Mouse (Mus musculus): ENCODE results near the gene Fam228b.
"Not testable (repeated sequence)": the region's sequence is repeated elsewhere in the genome, so short reads cannot be mapped to it uniquely, and the experiment has no call there.

Fam228b gene

DNA sequence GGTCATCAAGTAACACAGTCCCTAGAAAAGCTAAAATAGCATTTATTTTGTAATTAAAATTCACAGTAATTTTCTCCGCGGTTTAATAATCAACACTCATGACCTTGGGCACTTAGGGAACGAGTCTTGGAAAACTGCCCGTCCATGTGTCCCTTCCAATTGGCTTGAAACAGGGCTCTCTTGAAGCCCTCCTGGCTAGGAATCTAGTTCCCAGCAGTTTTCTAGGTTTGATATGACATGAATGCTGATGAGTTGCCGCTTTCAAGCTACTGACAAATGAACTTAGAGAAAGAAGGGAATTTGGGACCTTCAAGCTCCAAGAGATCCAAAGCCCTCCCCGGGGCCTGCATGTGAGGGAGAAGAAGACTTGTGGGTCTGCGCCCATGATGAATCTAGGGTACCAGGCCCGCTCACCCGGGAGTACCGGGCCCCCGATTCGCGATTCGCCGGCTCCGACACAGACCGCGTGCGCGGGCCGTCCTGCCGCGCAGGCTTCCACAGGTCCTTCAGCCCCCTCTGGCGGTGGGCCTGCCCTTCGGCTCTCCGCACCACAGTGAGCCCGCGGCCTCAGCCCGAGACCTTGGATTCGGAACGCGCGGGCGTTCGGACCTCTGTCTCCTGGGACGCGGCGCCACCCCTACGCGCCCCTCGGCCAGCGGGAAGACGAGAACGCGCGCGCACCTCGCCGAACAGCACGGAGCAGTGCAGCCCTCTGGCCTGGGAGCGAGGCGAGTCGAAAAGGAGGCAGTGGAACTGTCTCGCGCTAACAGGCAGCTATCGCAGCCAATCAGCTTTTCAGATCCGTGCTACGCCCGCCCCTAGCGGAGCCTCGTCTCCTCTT, at the start of gene Fam228b, which contains the start of gene Pfn4:
TSS of gene Fam228b (minus strand) at position 776 of the 841 bp plus-strand sequence.
TSS of gene Pfn4 (plus strand) at position 531 of the 841 bp plus-strand sequence.
- peak; percentile 96 for DNase-seq (ENCODE audit: low read depth)

DNA sequence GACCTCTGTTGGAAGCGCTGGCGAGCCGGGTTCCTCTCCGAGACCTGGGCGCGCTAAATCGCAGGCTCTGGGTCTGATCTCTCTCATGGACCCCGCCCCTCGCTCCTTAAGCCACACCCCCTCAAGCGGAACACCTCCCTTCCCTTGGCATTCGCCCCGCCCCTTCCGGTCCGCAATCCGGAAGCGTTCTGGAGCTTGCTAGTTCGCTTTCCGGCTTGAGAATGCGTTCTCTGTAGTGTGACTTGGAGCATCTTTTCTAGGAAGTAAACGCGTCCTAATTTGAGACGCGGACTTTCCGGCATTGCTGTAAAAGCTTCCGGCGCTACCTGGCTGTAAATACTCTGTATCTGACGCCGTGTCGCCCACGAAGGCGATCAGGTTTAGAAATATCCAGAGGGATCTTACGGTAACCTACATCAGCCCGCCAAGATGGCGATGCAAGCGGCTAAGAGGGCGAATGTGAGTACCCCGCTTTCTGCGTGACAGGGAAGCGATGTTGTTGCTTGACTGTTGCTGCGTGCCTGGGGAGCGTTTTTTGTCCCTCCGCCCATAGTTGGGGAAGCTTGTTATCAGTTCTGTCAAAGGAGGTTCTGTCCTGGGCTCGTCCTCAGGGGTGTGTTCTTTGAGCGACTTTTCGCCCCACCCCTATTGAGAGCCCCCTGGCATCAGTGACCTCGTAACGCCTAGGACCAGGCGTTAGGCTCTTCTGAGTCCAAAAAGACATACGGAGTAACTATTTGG, 48.5 kb upstream of the Fam228b start, which contains the start of gene Sf3b6:
TSS of gene Sf3b6 (plus strand) at position 184 of the 741 bp plus-strand sequence.
- peak; percentile 99 for DNase-seq (ENCODE audit: low read depth)

DNA sequence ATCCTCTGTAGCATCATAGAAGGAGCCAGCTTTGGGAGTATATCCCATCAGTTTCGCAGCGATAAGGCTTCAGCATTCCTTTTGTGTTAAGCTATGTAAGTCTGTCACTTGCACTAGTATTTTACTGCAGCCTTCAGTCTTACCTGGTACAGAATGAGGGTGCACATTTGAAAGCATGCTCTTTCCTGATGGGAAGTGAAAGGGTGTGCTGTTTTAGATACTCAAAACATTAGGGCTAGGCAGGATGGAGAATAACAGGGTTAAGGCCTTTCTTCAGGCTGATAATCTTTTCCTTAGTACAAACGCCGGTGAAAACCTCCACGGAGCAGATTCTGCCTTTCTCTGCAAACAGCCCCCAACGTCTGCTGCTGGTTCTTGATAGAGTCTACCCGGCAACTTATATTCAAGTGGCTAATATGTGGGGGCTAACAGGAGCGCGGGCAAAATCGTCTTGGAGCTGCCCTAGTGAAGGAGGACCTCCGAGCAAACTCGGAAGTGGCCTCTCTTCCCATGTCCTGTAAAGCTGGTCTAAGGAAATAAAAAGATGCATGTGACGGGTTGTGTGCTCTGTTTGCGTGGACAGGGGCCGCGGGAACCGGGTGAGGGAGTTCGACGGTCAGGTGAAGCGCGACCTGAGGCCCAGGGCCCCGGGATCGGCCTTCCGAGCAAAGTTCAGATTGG, 47.8 kb upstream of the Fam228b start:
- DNase-seq (ENCODE audit: low read depth), result no peak

DNA sequence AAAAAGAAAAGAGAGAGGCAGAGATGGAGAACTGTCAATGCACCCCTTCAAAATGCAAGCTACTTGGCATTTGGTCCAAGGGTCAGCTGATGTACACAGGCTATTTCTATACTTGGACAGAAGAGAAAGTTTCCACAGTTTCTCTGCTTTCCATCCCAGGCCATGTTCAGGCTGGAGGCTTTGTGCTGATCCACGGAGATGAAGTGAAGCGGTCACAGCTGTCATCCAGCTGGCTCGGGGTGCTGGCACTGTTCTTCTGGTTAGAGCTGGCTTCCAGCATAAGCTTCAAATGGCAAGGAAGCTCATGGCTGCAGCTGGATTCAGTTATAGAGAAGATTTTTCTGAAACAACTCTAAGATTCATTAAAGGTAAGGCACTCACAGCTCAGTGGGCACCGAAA, 44.6 kb upstream of the Fam228b start:
- no peak for DNase-seq (ENCODE audit: low read depth)

DNA sequence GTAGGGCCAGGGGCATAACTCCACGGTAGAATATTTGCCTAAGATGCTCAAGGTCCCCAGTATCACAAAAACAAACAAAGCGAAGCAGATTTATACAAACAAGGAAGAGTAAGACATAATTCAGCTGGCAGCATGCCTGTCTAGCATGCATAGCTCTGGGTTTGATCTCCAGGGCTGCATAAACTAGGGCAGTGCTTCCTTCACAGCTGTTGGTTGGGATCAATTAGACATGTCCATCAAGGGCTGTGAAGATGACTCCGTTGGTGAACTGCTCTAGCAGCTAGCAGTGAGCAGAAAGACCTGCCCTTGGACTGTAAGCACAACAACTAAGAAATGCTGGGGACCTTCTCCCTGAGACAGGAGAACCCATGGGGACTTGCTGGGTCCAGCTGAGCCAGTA, 42.6 kb upstream of the Fam228b start:
- DNase-seq (ENCODE audit: low read depth), result no peak

DNA sequence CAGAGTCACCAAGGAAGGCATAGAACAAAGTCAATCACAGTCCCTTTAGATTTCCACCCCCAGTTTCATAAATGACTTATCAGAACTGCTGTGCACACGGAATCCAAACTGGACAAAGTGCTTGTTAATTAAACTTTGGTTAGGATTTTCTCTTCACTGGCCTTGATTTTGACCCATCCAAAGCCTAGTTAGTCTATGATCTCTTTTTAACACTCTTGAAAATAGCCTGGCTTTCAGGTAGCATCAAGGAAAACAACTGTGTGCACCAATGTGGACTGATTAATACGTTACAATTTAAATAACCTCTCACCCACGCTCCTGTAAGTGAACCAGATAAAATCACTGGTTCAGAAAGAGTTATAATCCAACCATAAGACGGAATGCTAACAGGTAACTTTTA, 42.0 kb upstream of the Fam228b start:
- DNase-seq (ENCODE audit: low read depth), result no peak

DNA sequence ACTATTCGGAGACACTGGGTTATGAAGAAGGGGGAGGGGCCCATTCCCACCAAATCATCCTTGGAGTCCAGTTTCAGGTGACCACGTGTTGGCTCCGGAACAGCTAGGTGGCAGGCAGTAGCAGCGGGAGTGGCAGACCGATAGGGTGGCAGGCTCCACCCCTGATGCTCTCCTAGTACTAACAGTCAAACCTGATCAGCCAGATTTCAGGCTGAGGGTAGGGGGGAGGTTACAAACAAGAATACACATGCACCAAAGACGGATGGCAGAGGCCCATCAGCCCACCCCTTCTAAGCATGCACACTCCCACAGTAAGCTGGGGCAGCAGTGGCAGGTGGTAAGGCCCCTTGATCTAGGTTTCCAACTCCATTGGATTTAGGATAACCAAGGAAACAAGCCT, 28.4 kb upstream of the Fam228b start:
- not testable (repeated sequence) for DNase-seq (ENCODE audit: low read depth)

DNA sequence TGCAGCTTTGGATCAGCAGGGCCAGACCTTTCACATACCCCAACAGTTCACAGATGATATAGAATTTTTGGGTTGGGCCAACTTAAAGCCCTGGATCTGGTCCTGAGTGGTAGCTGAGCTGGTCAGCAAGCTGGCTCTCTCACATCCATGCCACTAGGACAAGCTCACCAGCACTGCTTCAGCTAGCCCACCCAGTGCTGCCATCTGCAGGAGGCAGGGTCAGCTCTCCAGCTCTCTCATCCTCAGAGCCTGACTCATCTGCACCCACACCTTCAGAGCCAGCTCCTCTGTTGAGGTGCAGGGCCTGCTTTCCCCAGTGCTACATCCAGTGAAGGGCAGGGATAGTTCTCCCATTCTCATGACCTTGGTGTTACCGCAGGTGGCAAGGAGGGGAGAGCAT, 24.7 kb upstream of the Fam228b start:
- no peak for DNase-seq (ENCODE audit: low read depth)

DNA sequence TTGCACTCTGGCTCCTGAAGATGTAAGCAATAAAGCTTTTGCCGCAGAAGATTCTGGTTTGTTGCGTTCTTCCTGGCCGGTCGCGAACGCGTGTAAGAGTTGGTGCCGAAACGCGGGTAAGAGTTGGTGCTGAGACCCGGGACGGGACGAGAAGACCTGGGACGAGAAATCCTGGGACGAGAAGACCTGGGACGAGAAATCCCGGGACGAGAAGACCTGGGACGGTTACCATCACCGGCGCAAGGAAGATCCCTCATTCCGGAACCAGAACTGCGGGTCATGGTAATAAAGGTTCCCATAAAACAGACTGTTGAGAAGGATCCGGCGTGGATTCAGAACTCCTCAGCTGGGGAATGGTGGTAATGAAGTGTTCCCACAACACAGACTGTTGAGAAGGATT, 19.1 kb upstream of the Fam228b start:
- DNase-seq (ENCODE audit: low read depth), result not testable (repeated sequence)

DNA sequence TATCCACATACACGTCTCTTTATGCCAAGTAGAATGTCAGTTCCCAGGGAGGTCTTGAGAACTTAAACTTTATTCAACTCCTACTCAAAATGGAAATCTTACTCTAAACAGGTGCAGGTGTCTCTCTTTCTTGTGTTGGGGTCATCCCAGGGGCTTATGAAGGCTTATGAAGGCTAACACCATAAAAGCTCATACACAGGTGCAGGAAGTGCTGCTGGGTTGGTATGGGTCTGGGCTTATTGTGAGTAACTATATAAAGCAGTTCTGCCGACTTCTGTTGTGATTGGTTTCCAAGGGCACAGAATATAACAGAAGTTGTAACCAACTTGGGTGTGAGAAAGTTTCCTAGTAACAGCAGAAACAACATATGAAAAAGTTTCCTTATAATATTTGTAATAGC, 15.4 kb upstream of the Fam228b start:
- DNase-seq (ENCODE audit: low read depth), result no peak

DNA sequence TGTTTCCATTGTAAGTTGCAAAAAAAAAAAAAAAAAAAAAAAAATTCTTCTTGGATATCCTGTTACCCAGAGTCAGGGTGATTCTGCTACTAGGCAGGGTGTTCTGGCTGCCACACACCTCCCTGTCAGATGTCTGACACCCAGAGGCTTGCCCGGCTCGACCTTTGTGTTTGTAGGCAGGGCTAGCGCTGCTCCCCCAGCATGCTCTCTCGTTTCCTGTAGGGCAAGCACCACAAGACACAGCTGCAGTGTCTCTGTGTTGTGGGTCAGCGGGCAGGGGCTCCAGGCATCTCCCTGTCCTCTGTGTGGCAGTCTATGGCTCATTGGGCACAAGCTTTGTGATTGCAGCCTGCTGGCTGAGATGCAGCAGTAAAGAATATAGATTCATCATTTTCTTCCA, 14.5 kb upstream of the Fam228b start:
- DNase-seq (ENCODE audit: low read depth), result no peak

DNA sequence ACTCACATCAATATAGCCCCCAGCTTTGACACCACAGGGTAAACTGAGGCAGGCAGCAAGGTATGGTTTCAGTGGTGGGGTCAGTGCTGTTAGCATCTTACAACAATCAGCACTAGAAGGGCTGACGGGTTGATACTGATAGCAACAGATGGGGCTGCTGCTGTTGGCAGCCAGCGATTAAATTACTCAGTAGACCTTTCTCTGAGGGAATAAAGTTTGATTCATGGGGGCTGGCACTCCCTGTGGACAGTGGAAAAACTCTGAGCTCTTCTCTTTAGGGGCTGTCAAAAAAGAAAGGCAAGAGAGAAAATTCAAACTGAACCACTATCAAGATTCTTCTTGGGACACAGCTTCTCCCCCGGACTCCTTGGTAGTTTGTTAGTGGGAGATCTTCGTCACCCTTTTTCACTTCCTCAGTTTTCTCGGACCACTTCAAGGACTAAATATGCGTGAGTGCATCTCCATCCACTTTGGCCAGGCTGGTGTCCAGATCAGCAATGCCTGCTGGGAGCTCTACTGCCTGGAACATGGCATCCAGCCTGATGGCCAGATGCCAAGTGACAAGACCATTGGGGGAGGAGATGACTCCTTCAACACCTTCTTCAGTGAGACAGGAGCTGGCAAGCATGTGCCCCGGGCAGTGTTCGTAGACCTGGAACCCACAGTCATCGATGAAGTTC, 12.8 kb upstream of the Fam228b start:
- DNase-seq (ENCODE audit: low read depth), result not testable (repeated sequence)

DNA sequence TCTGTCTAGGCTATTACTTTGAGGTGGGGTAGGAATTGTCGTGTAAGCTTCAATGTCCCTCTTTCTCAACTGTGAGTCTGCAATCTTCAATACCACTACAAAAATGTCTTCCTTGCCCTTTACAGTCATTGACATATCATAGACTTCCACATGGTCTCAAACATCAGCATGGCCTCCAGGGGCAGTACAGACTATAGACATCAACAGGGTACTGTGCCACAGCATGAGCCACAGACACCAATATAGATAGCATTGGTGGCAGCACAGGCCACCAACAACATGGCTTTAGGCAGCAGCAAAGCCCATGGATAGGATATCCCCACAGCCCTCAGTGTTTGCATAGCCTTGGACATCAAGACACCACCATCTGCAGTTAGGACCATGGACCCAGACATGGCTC, 12.2 kb upstream of the Fam228b start:
- no peak for DNase-seq (ENCODE audit: low read depth)

DNA sequence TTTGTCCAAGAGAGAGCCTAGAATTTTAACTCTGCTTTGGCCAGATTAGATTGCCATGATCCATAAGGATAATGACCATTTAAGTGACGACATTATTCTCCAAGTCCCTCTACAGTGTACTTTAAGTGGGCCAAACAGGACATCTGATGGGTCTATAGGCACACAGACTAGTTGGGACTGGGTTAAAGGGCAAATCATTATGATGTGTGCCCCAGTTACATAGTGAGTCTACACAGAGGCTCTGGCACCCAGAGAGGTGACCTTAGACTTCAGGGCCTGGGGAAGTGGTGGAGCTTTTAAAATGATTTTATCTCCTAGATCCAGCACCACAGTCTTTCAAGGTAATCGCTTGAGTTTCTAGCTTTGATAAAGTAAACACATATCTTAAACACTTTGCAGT, 11.2 kb upstream of the Fam228b start:
- no peak for DNase-seq (ENCODE audit: low read depth)

DNA sequence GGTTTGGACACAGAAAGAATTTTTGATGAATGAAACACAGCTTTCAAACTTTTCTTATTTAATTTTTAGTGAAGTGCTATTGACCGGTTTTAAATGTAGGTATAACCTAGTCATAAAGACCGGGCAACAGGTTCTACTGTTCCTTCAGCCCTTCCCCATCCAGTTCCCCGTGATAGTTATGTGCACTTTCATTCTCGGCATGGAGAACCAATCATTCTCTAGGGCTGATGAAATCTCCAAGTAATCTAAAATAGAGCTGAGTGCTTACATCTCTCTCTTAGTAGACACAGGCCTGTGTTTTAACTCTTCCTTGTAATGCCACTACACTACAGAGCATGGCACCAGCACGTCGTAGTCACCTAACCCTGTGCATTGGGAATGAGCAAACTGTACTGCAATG, 8.7 kb upstream of the Fam228b start:
- no peak for DNase-seq (ENCODE audit: low read depth)

DNA sequence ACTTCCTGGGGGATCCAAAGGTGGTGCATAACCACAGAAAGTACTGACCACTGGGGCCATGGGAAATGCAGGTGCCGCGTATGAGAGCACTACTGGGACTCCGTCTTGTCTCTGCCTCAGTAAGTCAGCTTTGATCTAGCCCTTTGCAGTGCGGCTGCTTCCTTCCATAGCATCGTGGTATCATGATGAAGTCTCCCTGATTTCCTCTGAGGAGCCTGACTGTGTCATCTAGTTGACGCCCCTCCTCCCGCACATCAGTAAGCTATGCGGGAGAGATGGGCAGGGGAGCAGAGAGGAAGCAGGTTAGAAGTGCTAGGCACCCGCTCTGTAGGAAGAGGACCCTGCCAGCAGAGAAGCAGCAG, 6.5 kb upstream of the Fam228b start:
- no peak for DNase-seq (ENCODE audit: low read depth)

DNA sequence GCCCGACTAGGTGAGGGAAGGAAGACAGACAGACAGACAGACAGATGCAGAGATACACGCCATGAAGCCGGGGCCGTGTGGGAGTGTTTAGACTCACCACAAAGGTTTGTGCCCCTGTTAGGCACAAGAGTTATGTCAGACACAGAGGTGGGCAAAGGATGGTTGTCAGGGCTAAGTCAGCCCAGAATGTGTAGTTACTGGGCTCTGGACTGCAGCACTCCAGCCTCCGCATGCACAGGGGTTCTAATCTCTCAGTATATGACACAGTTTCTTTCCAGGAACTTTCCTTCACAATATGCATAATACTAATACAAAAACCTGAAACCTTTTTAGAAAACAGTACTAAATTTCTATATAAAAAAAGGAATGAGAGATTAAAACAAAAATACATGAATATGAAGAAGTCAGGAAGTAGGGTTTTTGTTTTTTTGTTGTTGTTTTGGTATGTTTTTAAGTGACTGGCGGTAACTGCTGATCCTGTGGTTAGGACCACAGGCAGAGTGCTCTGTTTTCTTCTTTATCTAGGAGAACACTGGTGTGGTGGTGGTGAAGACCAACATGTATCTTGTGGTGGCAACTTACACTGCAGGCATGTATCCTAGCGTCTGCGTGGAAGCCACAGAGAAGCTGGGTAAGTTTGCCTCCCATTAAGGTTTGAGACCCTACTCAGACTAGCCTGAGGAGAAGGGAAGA, 6.0 kb upstream of the Fam228b start:
- no peak for DNase-seq (ENCODE audit: low read depth)

DNA sequence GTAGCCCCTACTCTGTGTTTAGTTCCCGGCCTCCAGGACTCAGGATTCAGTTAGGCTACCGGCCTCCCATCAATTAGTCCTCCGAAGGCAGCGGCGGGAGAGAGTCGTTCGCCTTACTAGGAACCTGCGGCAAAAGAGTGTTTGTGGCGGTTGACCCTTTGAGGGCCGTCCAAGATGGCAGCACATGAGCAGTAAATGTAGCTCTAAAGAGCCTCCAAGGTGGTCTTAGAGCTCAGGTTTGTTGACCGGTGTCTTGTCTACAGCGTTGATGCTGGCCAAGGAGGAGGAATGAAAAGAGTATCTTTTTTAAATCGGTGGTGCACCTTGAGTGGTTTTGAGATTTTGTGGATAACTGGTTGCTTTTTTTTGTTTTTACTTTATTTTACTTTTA, 261 bp upstream of the Fam228b start:
- DNase-seq (ENCODE audit: low read depth), result no peak

DNA sequence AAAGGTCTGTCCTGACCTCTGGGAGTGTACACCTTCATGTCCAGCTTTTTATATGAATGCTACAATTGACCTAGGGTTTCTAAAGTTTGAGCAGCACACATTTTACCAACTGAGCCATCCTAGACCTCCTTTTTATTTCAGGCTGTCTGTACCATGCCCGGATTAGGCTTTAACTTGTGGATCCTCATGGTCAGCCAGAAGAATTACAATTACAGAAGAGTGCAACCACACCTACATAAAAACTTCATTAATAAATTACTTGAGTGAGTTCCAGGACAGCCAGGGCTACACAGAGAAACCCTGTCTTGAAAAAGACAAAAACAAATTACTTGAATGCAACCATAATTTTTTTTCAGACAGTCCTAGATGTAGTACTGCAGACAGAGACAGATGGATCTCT, 12.0 kb downstream of the Fam228b start:
- no peak for DNase-seq (ENCODE audit: low read depth)

DNA sequence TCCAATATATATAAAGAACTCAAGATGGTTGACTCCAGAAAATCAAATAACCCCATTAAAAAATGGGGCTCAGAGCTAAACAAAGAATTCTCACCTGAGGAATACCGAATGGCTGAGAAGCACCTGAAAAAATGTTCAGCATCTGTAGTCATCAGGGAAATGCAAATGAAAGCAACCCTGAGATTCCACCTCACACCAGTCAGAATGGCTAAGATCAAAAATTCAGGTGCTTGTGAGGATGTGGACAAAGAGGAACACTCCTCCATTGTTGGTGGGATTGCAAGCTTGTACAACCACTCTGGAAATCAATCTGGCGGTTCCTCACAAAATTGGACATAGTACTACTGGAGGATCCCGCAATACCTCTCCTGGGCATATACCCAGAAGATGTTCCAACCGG, 14.6 kb downstream of the Fam228b start:
- not testable (repeated sequence) for DNase-seq (ENCODE audit: low read depth)

DNA sequence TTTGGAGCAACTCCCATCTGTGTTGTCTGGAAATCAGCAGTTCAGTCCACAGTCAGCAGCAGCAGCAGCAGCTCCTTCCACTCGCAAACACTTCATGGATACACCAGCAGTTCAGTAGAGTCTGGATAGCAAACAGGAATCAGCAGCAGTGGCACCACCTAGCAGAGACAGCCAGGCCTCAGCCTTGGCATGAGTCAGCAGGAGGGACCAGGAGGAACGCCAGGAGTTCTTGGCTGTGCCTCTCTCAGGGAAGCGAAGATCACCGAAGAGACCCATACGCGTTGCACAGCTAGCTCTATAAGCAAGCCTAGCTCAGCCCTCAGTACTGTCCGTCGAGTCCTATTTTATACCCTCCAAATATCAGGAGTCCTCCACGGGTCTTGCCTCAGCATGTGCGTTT, 24.6 kb downstream of the Fam228b start:
- DNase-seq (ENCODE audit: low read depth), result no peak

DNA sequence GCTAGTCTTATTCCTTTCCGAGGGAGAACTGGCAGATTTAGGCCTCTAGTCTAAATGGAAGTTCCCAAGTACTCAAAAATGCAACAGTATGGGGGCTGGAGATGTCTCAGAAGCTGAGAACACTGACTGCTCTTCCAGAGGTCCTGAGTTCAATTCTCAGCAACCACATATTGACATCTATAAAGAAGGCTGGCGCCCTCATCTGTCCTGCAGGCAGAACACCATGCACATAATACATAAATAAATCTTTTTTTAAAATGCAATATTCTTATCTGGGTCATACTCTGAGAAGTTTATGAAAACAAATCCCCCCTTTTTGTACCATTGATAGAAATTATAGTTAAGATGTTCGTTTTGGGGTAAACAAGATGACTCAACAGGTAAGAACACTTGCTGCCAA, 26.9 kb downstream of the Fam228b start:
- DNase-seq (ENCODE audit: low read depth), result no peak

Measured in naive thymus-derived CD4-positive, alpha-beta T cell, adult 2 months (primary cell).